Mouse (Mus musculus) embryonic facial prominence, embryonic 14.5 days (tissue): ENCODE data around the gene Il12rb1. TPM values are rescaled to one million over a fixed set of nuclear protein-coding genes. Genes with fewer than 3 reads are reported as not detected.

ENCODE experiments used
- ATAC-seq: fragments of 200-750 bp; cut with Nextera tagmentation; 2 replicates; pipeline ENCODE4 v1.8.0; 2017; ENCODE audit warnings: low read depth, moderate number of reproducible peaks, moderate TSS enrichment
- DNase-seq: peaks from one replicate; pipeline ENCODE4 v3.0.0-alpha.2; 2015; ENCODE audit warnings: low spot score
- H3K27ac ChIP-seq: fragments of 300-500 bp; sonication (generic); replicated peaks from 2 replicates; pipeline ENCODE4 v1.5.1; 2014; ENCODE audit warnings: low read depth, mild to moderate bottlenecking, low read length, moderate library complexity
- H3K27me3 ChIP-seq: fragments of 300-500 bp; sonication (generic); replicated peaks from 2 replicates; pipeline ENCODE4 v1.6.1; 2014; ENCODE audit warnings: low read length; ENCODE audit not compliant: control insufficient read depth, insufficient read depth
- H3K36me3 ChIP-seq: fragments of 300-500 bp; sonication (generic); 2 replicates; pipeline ENCODE4 v1.6.1; 2014; ENCODE audit warnings: low read length, mixed read lengths; ENCODE audit not compliant: control insufficient read depth, insufficient read depth
- H3K4me1 ChIP-seq: fragments of 300-500 bp; sonication (generic); 2 replicates; pipeline ENCODE4 v1.6.1; 2014; ENCODE audit warnings: antibody characterized with exemption, low read length; ENCODE audit not compliant: control insufficient read depth, insufficient read depth
- H3K4me2 ChIP-seq: fragments of 300-500 bp; sonication (generic); 2 replicates; pipeline ENCODE4 v1.6.1; 2014; ENCODE audit warnings: low read depth, mild to moderate bottlenecking, low read length, moderate library complexity, mixed read lengths
- H3K4me3 ChIP-seq: fragments of 300-500 bp; sonication (generic); 2 replicates; pipeline ENCODE4 v1.5.1; 2014; ENCODE audit warnings: low read depth, mild to moderate bottlenecking, low read length
- H3K9ac ChIP-seq: fragments of 300-500 bp; sonication (generic); 2 replicates; pipeline ENCODE4 v1.6.1; 2014; ENCODE audit warnings: low read depth, mild to moderate bottlenecking, low read length, moderate library complexity, mixed read lengths
- H3K9me3 ChIP-seq: fragments of 300-500 bp; sonication (generic); 2 replicates; pipeline ENCODE4 v1.6.1; 2016; ENCODE audit warnings: low read length; ENCODE audit not compliant: control insufficient read depth
- WGBS: fragments of 180-500 bp; shearing (Covaris S2); extraction: QIAGEN DNeasy Blood & Tissue Kit; methylation state at CpG from one replicate; pipeline ENCODE4 v1.1.7; 2014; 5-methylcytosine and 5-hydroxymethylcytosine counted together
- polyA plus RNA-seq: library from polyadenylated mRNA; unstranded; fragments of >200 nt; fragmentation: Nextera tagmentation; extraction: Ambion mirVana; gene quantifications from 2 replicates; pipeline ENCODE4 v1.2.1, GENCODE M21; 2014

Gene Il12rb1
- polyA plus RNA-seq, 1 experiment from 2014 or later: 0.19 TPM

DNA sequence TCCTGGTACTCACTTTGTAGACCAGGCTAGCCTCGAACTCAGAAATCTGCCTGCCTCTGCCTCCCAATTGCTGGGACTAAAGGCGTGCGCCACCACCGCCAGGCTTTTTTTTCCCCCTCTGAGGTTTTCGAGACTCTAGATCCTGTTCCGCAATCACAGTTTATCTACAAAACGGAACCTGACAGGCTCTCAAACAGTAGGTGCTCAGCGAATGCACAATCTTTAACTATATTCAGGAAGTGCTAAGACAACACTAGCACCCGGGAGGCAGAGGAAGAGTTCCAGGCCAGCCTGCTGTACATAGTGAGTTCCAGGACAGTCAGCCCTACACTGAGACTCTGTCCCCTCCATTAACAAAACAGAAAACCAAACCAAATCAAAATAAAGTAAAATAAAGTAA is 42.9 kb upstream of the Il12rb1 start:
- Histone ChIP-seq H3K4me3 (peak overlapping the region; percentile 41), H3K9ac (peak overlapping the region; percentile 56), H3K27ac (no peak overlapping the region), H3K9me3 (no peaks in the 10 kb centered on the region), H3K27me3 (no peaks in the 10 kb centered on the region), H3K4me2 (peak overlapping the region; percentile 86), H3K36me3 (peaks cover 41% of the 10 kb centered on the region), H3K4me1 (peaks cover 11% of the 10 kb centered on the region)
- WGBS: 78% methylated on average over 9 of the region's 9 CpGs
- DNase-seq (no peak), ATAC-seq (no peak)

DNA sequence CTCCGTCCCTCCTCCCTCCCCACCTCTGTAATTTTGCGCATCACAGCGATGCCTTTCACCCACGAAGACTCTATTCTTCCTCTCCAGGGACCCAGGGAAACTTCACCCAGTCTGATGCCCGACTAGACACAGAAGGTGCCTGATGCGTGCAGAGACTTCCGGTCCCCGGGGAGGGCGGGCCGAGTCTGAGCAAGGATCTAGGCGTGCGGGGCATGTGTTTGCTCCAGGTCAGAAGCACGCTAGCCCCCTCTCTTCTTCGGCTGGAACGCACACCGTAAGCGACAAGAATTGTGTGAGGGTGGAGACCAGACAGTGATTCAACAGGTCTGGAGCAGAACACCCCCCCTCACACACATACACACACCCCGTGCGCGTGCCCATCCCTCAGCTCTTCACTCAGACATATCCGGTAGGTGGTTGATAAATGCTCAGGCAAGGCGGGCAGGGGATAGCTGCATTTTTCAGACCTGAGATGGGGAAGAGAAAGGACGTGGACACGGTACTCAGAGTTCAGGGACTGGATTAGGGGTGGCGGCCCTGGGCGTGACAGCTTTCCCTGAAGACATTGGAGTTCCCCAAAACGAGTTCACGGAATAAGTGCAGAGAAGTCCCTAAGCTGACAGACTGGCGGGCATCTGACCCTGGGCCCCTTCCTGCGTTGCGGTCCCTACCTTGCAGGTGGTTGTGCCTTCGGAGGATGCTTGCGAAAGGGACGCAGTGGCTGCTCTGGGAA is 42.2 kb upstream of the Il12rb1 start:
- H3K4me1 ChIP-seq: peaks cover 11% of the 10 kb centered on the region
- WGBS: 3% methylated on average over 30 of the region's 34 CpGs
- H3K4me3 ChIP-seq: peak overlapping the region; percentile 41
- H3K27ac ChIP-seq: no peak overlapping the region
- no peak for DNase-seq
- H3K9me3 ChIP-seq: no peaks in the 10 kb centered on the region
- peak overlapping the region; percentile 56 for H3K9ac ChIP-seq
- no peak for ATAC-seq
- H3K36me3 ChIP-seq: peaks cover 47% of the 10 kb centered on the region
- no peaks in the 10 kb centered on the region for H3K27me3 ChIP-seq
- peak overlapping the region; percentile 86 for H3K4me2 ChIP-seq

DNA sequence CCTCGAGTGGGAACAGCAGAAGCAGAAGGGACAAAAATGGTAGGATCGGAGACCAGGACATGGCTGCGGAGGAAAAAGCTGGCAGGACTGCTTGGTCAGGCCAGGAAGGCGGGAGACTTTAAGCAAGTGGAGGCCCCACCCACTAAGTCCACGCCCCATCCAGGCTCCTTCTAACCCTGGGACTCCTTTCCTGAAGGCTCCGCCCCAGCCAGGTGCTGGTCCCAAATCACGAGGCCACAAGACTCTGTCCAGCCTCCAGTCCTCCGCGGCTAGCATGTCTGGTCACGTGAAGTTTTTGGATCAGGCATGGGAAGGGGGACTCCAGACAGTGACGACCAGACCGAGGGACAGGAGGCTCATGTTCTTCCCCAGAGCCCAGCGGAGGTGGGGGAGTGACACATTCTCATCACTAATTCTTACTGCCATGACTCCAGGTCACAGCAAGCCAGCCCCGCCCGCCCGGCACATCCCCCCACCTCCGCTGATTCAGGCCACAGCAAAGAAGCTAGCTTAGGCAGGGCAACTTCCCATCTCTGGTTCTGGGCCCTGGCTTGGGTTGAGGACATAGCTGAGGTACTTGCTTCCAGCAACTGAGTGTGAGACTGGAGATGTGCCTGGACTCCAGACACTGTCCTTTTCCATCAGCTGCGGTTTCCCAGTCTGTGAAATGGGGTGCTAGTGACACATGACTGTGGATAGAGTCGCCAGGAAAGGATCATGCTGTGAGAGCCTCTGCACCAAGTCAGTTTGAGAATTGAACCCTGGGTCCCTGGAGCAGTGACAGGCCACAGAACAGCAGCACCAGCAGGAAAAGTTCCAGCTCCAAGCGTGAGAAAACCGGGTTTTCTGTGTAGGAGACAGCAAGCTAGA is 41.4 kb upstream of the Il12rb1 start:
- 7% methylated on average over 20 of the region's 21 CpGs for WGBS
- Histone ChIP-seq H3K9ac (peak overlapping the region; percentile 56), H3K27ac (0 out of 2 replicates have a peak overlapping the region, but pooled peaks have one; percentile 33), H3K9me3 (no peaks in the 10 kb centered on the region), H3K4me3 (peak overlapping the region; percentile 41), H3K27me3 (no peaks in the 10 kb centered on the region), H3K36me3 (peaks cover 55% of the 10 kb centered on the region), H3K4me2 (peak overlapping the region; percentile 86), H3K4me1 (peaks cover 5% of the 10 kb centered on the region; the same call in 1 of the 2 replicates)
- ATAC-seq: peak; percentile 58
- DNase-seq: peak; percentile 88

DNA sequence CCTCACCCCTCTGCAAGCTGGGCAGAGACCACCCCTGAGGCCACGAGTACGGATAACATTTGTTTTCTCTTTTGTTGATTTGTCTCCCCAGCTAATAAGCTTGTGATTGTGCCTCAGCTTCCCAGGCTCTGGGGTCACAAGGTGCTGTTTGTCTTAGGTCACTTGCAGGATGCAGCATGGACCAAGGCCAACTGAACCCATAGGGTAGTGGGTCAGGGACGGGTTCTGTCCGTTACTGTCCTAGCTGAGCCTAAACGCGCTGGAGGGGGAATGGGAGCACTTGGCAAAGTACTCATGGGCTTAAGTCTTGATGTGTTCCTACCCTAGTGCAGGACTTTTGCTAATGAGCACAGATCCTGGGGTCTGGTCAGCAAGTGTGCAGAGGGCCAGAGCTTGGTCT is 40.7 kb upstream of the Il12rb1 start:
- DNase-seq: no peak
- Histone ChIP-seq H3K27me3 (no peaks in the 10 kb centered on the region), H3K9ac (no peak overlapping the region), H3K9me3 (no peaks in the 10 kb centered on the region), H3K4me2 (no peak overlapping the region), H3K4me1 (peaks cover 5% of the 10 kb centered on the region; the same call in 1 of the 2 replicates), H3K36me3 (peaks cover 62% of the 10 kb centered on the region), H3K4me3 (no peak overlapping the region), H3K27ac (no peak overlapping the region)
- 83% methylated on average over 6 of the region's 6 CpGs for WGBS
- no peak for ATAC-seq

DNA sequence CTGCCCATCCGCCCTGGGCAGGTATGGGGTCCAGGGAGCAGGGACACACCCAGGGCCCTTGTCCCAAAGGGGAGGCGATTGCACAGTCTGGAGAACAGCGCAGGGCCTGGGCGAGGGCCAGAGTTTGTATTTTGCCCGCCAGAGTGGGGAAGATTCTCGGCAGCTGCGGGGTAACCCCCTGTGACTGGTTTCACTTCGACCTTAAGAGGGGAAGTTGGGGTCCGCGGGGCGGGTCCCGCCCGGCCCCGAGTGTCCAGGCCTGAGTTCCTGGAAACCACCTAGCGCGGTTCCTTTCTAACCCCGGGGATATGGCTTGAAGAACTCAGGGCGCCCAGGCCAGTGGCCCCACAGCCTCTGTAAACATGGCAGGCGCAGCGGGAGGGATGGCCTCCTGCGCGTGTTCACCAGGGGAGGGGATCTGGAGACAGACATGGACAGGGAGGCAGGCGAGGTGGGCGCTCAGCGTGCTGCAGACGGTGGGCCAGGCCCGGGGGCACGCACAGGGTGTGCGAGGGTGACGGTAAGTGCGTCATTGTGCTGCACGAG is 39.9 kb upstream of the Il12rb1 start:
- 92% methylated on average over 28 of the region's 32 CpGs for WGBS
- no peak for ATAC-seq
- DNase-seq: no peak
- H3K27ac ChIP-seq: no peak overlapping the region
- H3K4me3 ChIP-seq: no peak overlapping the region
- peaks cover 63% of the 10 kb centered on the region for H3K36me3 ChIP-seq
- no peaks in the 10 kb centered on the region for H3K27me3 ChIP-seq
- no peak overlapping the region for H3K9ac ChIP-seq
- H3K9me3 ChIP-seq: no peaks in the 10 kb centered on the region
- H3K4me2 ChIP-seq: no peak overlapping the region
- peaks cover 12% of the 10 kb centered on the region for H3K4me1 ChIP-seq

DNA sequence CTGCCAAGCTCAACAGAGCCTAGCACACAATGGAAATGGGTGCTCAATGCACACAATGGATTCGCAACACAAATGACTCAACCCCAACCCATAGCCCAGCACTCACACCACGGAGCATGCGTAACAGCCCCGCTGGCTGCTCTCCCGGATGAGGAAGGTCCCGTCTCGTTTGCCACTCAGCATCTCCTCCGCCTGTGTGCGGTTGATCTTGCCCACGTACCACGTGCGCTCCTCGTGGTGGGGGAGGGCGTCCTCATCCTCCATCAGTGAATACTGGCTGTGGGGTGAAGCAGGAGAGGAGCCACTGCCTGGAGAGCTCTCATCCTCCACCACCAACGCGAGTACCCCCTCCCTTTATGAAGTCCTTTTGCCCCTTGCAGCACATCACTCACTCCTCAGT is 39.3 kb upstream of the Il12rb1 start:
- H3K4me1 ChIP-seq: peaks cover 17% of the 10 kb centered on the region
- no peak for DNase-seq
- ATAC-seq: no peak
- no peak overlapping the region for H3K9ac ChIP-seq
- H3K27ac ChIP-seq: no peak overlapping the region
- 83% methylated on average over 16 of the region's 16 CpGs for WGBS
- H3K4me2 ChIP-seq: no peak overlapping the region
- H3K9me3 ChIP-seq: no peaks in the 10 kb centered on the region
- no peak overlapping the region for H3K4me3 ChIP-seq
- peaks cover 60% of the 10 kb centered on the region for H3K36me3 ChIP-seq
- no peaks in the 10 kb centered on the region for H3K27me3 ChIP-seq

DNA sequence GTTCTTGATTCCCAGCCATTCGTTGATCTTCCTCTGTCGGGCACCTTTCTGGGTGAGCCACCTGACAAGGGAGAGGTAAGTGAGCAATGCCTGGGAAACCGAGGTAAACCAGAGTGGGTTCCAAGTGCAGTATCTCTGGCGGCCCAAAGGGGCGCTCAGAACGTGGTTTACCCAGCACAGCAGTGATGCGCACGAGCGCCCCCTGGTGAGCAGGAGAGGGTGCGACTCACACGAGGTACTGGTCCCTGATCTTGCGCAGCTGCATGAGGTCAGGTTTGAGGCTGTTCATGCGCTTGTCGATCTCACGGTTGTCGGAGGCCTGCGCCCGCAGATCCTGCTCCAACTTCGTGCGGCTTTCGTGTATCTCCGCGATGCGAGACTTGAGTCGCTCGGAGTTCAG is 38.9 kb upstream of the Il12rb1 start:
- Histone ChIP-seq H3K27ac (no peak overlapping the region), H3K27me3 (no peaks in the 10 kb centered on the region), H3K36me3 (peaks cover 62% of the 10 kb centered on the region), H3K9me3 (no peaks in the 10 kb centered on the region), H3K4me1 (peaks cover 21% of the 10 kb centered on the region), H3K4me2 (no peak overlapping the region), H3K4me3 (no peak overlapping the region), H3K9ac (0 out of 2 replicates have a peak overlapping the region, but pooled peaks have one; percentile 28)
- 7% methylated on average over 26 of the region's 26 CpGs for WGBS
- peak; percentile 75 for ATAC-seq
- peak; percentile 95 for DNase-seq

DNA sequence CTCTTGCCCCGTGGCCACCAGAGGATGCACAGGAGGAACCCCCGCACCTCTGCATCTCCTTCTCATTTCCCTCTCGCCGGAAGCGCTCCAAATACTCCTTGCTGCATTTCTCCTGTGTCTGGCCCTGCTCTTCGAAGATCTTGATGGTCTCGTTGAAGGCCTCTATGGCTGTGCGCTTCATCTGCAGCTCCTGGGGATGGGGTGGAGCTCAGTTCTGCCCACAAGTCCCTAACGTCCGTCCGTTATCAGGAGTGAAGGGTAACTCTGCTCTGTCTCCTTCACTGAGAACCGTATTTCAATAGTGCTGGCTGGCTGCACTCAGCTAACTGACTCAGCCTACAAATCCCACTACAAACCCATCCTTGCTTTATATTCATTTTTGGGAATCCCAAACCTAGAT is 38.4 kb upstream of the Il12rb1 start:
- Histone ChIP-seq H3K9me3 (no peaks in the 10 kb centered on the region), H3K36me3 (peaks cover 67% of the 10 kb centered on the region), H3K27ac (no peak overlapping the region), H3K27me3 (no peaks in the 10 kb centered on the region), H3K4me1 (peaks cover 26% of the 10 kb centered on the region), H3K4me2 (no peak overlapping the region), H3K9ac (0 out of 2 replicates have a peak overlapping the region, but pooled peaks have one; percentile 28), H3K4me3 (no peak overlapping the region)
- WGBS: 75% methylated on average over 12 of the region's 12 CpGs
- DNase-seq (no peak), ATAC-seq (no peak)
